Mouse (Mus musculus) layer of hippocampus, postnatal 14 days (tissue): ENCODE data around the gene Neo1. TPM values are rescaled to one million over a fixed set of nuclear protein-coding genes. Genes with fewer than 3 reads are reported as not detected.
"Not testable (repeated sequence)": the region's sequence is repeated elsewhere in the genome, so short reads cannot be mapped to it uniquely, and the experiment has no call there.

ENCODE experiments used
- DNase-seq, 2 experiments: peaks; one replicate each; pipeline ENCODE4 v3.0.0; 2021 to 2022; ENCODE audit warnings: low spot score in 2 of 2, mixed read lengths in 1 of 2
- total RNA-seq, 2 experiments: library from RNA; stranded (reverse); gene quantifications; 2 replicates each; pipeline ENCODE4 v1.2.3; 2021

Neo1 gene
- total RNA-seq, 2 experiments from 2014 or later: 112 to 116 TPM

GRCm38 (mm10) chr9:59013365-59013764, 22.9 kb downstream of the Neo1 start:
- peak in 1 of 2 experiments; percentile 82 for DNase-seq

GRCm38 (mm10) chr9:58989255-58989928, 46.8 kb downstream of the Neo1 start:
- DNase-seq: no peak

GRCm38 (mm10) chr9:58979034-58979433, 57.2 kb downstream of the Neo1 start:
- DNase-seq: no peak

- not testable (repeated sequence) for DNase-seq
Measured at GRCm38 (mm10) chr9:58971154-58971553, 65.1 kb downstream of the Neo1 start.

GRCm38 (mm10) chr9:58967371-58967770, 68.9 kb downstream of the Neo1 start:
- DNase-seq: no peak

GRCm38 (mm10) chr9:58955507-58955906, 80.7 kb downstream of the Neo1 start:
- no peak for DNase-seq

GRCm38 (mm10) chr9:58945910-58946309, 90.3 kb downstream of the Neo1 start:
- not testable (repeated sequence) for DNase-seq

- no peak for DNase-seq
Measured at GRCm38 (mm10) chr9:58934776-58935175, 101.5 kb downstream of the Neo1 start.

GRCm38 (mm10) chr9:58928103-58928502, 108.1 kb downstream of the Neo1 start:
- peak in 1 of 2 experiments; percentile 54 for DNase-seq

GRCm38 (mm10) chr9:58902869-58903585, 133.2 kb downstream of the Neo1 start:
- DNase-seq: peak; percentile 42 to 63

GRCm38 (mm10) chr9:58899602-58900001, 136.6 kb downstream of the Neo1 start:
- DNase-seq: no peak

GRCm38 (mm10) chr9:58891840-58892640, 144.2 kb downstream of the Neo1 start:
- DNase-seq: no peak

GRCm38 (mm10) chr9:58890893-58891292, 145.3 kb downstream of the Neo1 start:
- no peak for DNase-seq

GRCm38 (mm10) chr9:58889782-58890448, 146.3 kb downstream of the Neo1 start:
- no peak for DNase-seq

GRCm38 (mm10) chr9:58882686-58883085, 153.6 kb downstream of the Neo1 start:
- DNase-seq: no peak

GRCm38 (mm10) chr9:58879836-58880235, 156.4 kb downstream of the Neo1 start:
- DNase-seq: no peak

GRCm38 (mm10) chr9:58876946-58877625, 159.2 kb downstream of the Neo1 start:
- DNase-seq: no peak

GRCm38 (mm10) chr9:58875439-58875838, 160.8 kb downstream of the Neo1 start:
- DNase-seq: no peak

GRCm38 (mm10) chr9:58874354-58874753, 161.9 kb downstream of the Neo1 start:
- DNase-seq: no peak

GRCm38 (mm10) chr9:58873541-58874324, 162.5 kb downstream of the Neo1 start:
- DNase-seq: peak; percentile 60 to 81
